Mouse (Mus musculus) liver, embryonic 14.5 days (tissue): Measurements from ENCODE around the gene Fnbp4. TPM values are rescaled to one million over a fixed set of nuclear protein-coding genes. Genes with fewer than 3 reads are reported as not detected.

Experiments used
- ATAC-seq: fragments of 200-750 bp; cut with Nextera tagmentation; 2 replicates; pipeline ENCODE4 v1.8.0; 2017; ENCODE audit warnings: moderate number of reproducible peaks, mild to moderate bottlenecking, moderate library complexity; ENCODE audit not compliant: insufficient read depth
- DNase-seq, 3 experiments: peaks; one replicate each; pipeline ENCODE4 v3.0.0-alpha.2; 2012 to 2013; ENCODE audit warnings: low read depth in 3 of 3, low spot score in 3 of 3
- H3K27ac ChIP-seq: fragments of 300-500 bp; sonication (generic); 2 replicates; pipeline ENCODE4 v1.5.1; 2014; ENCODE audit warnings: moderate library complexity, mild to moderate bottlenecking, control low read depth, inconsistent platforms
- H3K27me3 ChIP-seq: fragments of 300-500 bp; sonication (generic); 2 replicates; pipeline ENCODE4 v1.6.1; 2014; ENCODE audit warnings: mild to moderate bottlenecking, low read length, moderate library complexity; ENCODE audit not compliant: control insufficient read depth, insufficient read depth
- H3K36me3 ChIP-seq: fragments of 300-500 bp; sonication (generic); replicated peaks from 2 replicates; pipeline ENCODE4 v1.6.1; 2014; ENCODE audit warnings: low read depth; ENCODE audit not compliant: control insufficient read depth, insufficient read depth
- H3K4me1 ChIP-seq, 2 experiments: fragments of 200-500 bp in 1 of 2; fragments of 300-500 bp in 1 of 2; sonication (generic) in 1 of 2; replicated peaks; 2 replicates each; pipeline ENCODE4 v1.6.1; 2012 to 2014; ENCODE audit warnings: antibody characterized with exemption in 1 of 2, inconsistent platforms in 1 of 2, low read length in 1 of 2; ENCODE audit not compliant: control insufficient read depth in 2 of 2, insufficient read depth in 2 of 2
- H3K4me2 ChIP-seq: fragments of 300-500 bp; sonication (generic); 2 replicates; pipeline ENCODE4 v1.6.1; 2014; ENCODE audit warnings: low read depth, mild to moderate bottlenecking, control low read depth, moderate library complexity
- H3K4me3 ChIP-seq, 2 experiments: fragments of 200-500 bp in 1 of 2; fragments of 300-500 bp in 1 of 2; sonication (generic) in 1 of 2; 2 replicates each; pipeline ENCODE4 v1.5.1; 2012 to 2014; ENCODE audit warnings: low read depth in 2 of 2, low read length in 2 of 2, mild to moderate bottlenecking in 2 of 2, control low read depth in 1 of 2, inconsistent platforms in 1 of 2, moderate library complexity in 1 of 2; ENCODE audit not compliant: insufficient read depth in 1 of 2
- H3K9ac ChIP-seq: fragments of 300-500 bp; sonication (generic); replicated peaks from 2 replicates; pipeline ENCODE4 v1.6.1; 2014; ENCODE audit warnings: mild to moderate bottlenecking, control low read depth, moderate library complexity
- H3K9me3 ChIP-seq: fragments of 300-500 bp; sonication (generic); 2 replicates; pipeline ENCODE4 v1.6.1; 2016; ENCODE audit warnings: low read length, mixed read lengths; ENCODE audit not compliant: control insufficient read depth
- CTCF ChIP-seq: IDR thresholded peaks from 2 replicates; pipeline ENCODE4 v1.5.1; 2016; ENCODE audit warnings: antibody characterized with exemption, low read depth, control low read depth
- EP300 ChIP-seq: IDR thresholded peaks from 2 replicates; pipeline ENCODE4 v1.6.1; 2016; ENCODE audit warnings: antibody characterized with exemption, low read depth
- whole genome bisulfite sequencing: fragments of 180-500 bp; shearing (Covaris S2); extraction: QIAGEN DNeasy Blood & Tissue Kit; methylation state at CpG from one replicate; pipeline ENCODE4 v1.1.7; 2014; ENCODE audit not compliant: insufficient replicate concordance; 5-methylcytosine and 5-hydroxymethylcytosine counted together
- polyA plus RNA-seq, 2 experiments: library from polyadenylated mRNA; depleted of rRNA in 1 of 2; stranded (reverse) in 1 of 2; unstranded in 1 of 2; fragments of >200 nt; fragmentation: Nextera tagmentation in 1 of 2; extraction: Ambion mirVana in 1 of 2; gene quantifications; 2 replicates each; pipeline versions ENCODE4 v1.2.1 to v1.2.3; 2012 to 2014

Gene Fnbp4
- polyA plus RNA-seq, 2 experiments = 20.9 to 25.8 TPM

- Histone ChIP-seq H3K27ac (no peak overlapping the region), H3K9me3 (no peaks in the 10 kb centered on the region), H3K9ac (no peak overlapping the region), H3K27me3 (peaks cover 21% of the 10 kb centered on the region), H3K4me2 (no peak overlapping the region), H3K4me3 (no peak overlapping the region), H3K4me1 (0 out of 4 replicates have a peak, but pooled peaks cover 0 to 2% of the 10 kb centered on the region in 2 experiments), H3K36me3 (peaks cover 40% of the 10 kb centered on the region)
- no peak for TF ChIP-seq CTCF
- no peak for TF ChIP-seq EP300
- no peak for DNase-seq
- no peak for ATAC-seq
- WGBS = 43% methylated on average over 2 of the region's 2 CpGs
Observed at GRCm38 (mm10) chr2:90781938-90782337, 36.8 kb downstream of the Fnbp4 start.

DNA sequence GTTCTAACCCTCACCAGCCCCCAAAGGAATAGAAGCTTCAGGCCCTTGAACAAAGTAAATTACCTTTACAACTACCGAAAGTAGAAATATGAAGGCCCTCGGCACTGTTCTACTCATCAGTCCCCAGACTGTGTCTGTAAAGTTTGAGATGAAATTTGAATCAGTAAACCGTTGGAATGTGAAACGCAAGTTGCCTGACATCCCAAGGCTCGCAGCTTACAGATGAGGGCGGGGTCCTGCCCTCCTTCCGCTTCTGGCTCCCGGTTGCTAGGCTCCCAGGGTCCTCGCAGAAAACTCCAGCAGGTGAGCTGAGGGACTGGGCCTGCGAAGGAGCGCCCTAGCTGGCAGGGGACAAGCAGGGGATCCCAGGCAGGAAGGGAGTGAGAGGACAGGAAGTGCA lies 37.3 kb downstream of the Fnbp4 start, which contains the start of gene Agbl2:
Gene Agbl2, plus strand, starts transcription at position 270 of the 400 bp plus-strand sequence.
- no peaks in the 10 kb centered on the region for H3K9me3 ChIP-seq
- peaks cover 36% of the 10 kb centered on the region for H3K36me3 ChIP-seq
- 0 out of 4 replicates have a peak, but pooled peaks cover 0 to 2% of the 10 kb centered on the region in 2 experiments for H3K4me1 ChIP-seq
- H3K27me3 ChIP-seq = peaks cover 21% of the 10 kb centered on the region
- H3K27ac ChIP-seq = no peak within 1 kb of the TSS
- no peak within 1 kb of the TSS for H3K9ac ChIP-seq
- WGBS = 7% methylated on average over 11 of the region's 11 CpGs
- H3K4me3 ChIP-seq = peak within 1 kb of the TSS; percentile 11 to 41
- DNase-seq (no peak), ATAC-seq (no peak)
- TF ChIP-seq EP300 = no peak
- TF ChIP-seq CTCF = no peak
- peak within 1 kb of the TSS; percentile 62 for H3K4me2 ChIP-seq

DNA sequence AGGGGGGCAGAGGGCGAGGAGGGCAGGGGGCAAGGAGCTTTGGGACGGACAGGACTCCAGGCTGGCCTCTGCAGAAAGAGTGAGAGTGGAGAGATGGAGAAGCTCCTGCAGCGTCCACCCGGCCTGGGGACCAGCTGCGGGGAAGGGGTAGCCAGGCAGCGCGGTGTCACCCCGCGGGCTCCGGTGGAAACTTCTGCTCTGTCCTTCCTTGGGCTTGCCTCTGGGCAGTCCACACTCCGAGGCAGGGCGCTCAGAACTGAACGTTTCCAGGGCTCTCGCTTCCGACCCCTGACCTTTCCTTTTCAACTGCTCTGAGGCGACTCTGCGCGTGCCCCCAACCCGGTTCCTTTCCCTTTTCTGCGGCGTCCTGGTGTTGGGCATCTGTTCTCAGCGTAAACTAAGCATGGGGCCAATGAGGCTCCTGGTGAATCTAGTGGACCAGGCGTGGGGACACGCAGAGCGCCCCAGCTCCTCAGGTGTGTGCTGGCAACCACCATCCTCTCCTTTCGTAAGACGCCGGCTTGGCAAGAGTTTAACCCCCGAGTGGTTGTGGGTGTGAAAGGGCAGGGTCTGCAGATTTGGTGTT lies 37.8 kb downstream of the Fnbp4 start:
- TF ChIP-seq EP300 = no peak
- no peaks in the 10 kb centered on the region for H3K9me3 ChIP-seq
- peaks cover 21% of the 10 kb centered on the region for H3K27me3 ChIP-seq
- H3K27ac ChIP-seq = no peak overlapping the region
- H3K4me2 ChIP-seq = peak overlapping the region; percentile 62
- no peak for DNase-seq
- no peak for ATAC-seq
- 3% methylated on average over 29 of the region's 29 CpGs for WGBS
- H3K36me3 ChIP-seq = peaks cover 31% of the 10 kb centered on the region
- peak overlapping the region; percentile 11 to 41 for H3K4me3 ChIP-seq
- no peak overlapping the region for H3K9ac ChIP-seq
- H3K4me1 ChIP-seq = 0 out of 4 replicates have a peak, but pooled peaks cover 0 to 2% of the 10 kb centered on the region in 2 experiments

DNA sequence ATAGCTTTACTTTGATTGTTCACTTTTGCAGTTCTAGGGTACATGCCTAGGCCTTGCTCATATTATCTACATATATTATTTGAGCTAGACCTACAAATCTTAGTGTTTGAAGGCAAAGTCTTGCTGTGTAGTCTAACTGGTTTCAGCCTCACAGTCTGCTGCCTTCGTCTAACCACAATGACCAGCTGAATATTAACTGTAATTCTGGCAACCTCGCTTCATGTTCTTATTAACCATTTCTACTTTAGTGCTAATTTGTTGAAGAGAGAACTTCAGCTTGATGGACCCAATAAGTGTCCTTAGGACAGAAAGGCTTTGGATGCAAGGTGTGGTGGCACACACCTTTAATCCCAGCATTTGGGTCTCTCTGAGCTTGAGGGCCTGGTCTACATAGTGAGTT lies 43.0 kb downstream of the Fnbp4 start:
- ATAC-seq (no peak), DNase-seq (no peak)
- Histone ChIP-seq H3K27ac (no peak overlapping the region), H3K4me3 (no peak overlapping the region), H3K36me3 (no peaks in the 10 kb centered on the region), H3K4me2 (no peak overlapping the region), H3K9ac (no peak overlapping the region), H3K9me3 (no peaks in the 10 kb centered on the region), H3K27me3 (peaks cover 12% of the 10 kb centered on the region), H3K4me1 (no peaks in the 10 kb centered on the region)
- no peak for TF ChIP-seq EP300
- no peak for TF ChIP-seq CTCF
- 55% methylated on average over 2 of the region's 2 CpGs for WGBS

- TF ChIP-seq EP300 (no peak), CTCF (no peak)
- no peak overlapping the region for H3K4me2 ChIP-seq
- DNase-seq (no peak), ATAC-seq (no peak)
- H3K4me3 ChIP-seq = no peak overlapping the region
- 65% methylated on average over 6 of the region's 6 CpGs for WGBS
- H3K27ac ChIP-seq = no peak overlapping the region
- no peaks in the 10 kb centered on the region for H3K27me3 ChIP-seq
- no peaks in the 10 kb centered on the region for H3K36me3 ChIP-seq
- H3K4me1 ChIP-seq = no peaks in the 10 kb centered on the region
- no peak overlapping the region for H3K9ac ChIP-seq
- no peaks in the 10 kb centered on the region for H3K9me3 ChIP-seq
Observed at GRCm38 (mm10) chr2:90808241-90809126, 63.3 kb downstream of the Fnbp4 start.
